Mouse (Mus musculus) ES-Bruce4 (cell line): ENCODE measurements at regions not wholly inside any gene's neighbourhood (a gene's known extent, or its start where the extent isn't known, plus 50 kb on each side); places are given as distances from the start of the nearest gene placed in this dataset.

Experiments used
- CTCF ChIP-seq: IDR thresholded peaks from one replicate; pipeline ENCODE4 v1.8.1; 2011; ENCODE audit warnings: low read depth, low read length
- EP300 ChIP-seq: IDR thresholded peaks from 2 replicates; pipeline ENCODE4 v1.6.1; 2011; ENCODE audit warnings: low read depth, low read length; ENCODE audit not compliant: insufficient read depth
- POLR2A ChIP-seq: IDR thresholded peaks from one replicate; pipeline ENCODE4 v1.8.1; 2011; ENCODE audit warnings: low read length; ENCODE audit not compliant: insufficient read depth

DNA sequence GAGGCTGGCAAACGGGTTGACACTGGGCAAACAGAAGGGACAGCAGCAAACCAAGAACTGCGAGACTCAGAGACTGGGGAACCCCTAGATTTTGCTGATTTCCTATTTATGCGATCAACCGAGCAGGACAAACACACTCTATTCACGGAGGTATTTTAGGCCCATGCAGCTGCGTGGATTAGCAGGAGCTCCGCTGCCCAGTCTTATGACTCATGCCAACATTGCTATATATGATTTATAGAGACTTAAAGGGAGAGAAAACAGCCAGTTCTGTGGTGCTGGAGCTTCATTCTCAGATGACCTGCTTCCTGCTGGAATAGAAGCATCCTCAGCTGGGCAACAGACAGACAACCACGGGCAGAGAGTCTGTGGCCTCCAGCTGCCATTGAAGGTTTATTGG, 71.2 kb upstream of the Maml3 start:
- TF ChIP-seq CTCF (no peak), EP300 (no peak), POLR2A (no peak)
